Mouse (Mus musculus) E14TG2a.4 (cell line): Measurements from ENCODE around the gene Gm5142.

Source experiments
- CTCF ChIP-seq: conservative IDR thresholded peaks from 2 replicates; pipeline ENCODE4 v1.5.1; 2014; ENCODE audit warnings: low read length
- NANOG ChIP-seq: IDR thresholded peaks from 2 replicates; pipeline ENCODE4 v1.6.1; 2014; ENCODE audit warnings: borderline replicate concordance, low read length, mixed read lengths
- POU5F1 ChIP-seq: IDR thresholded peaks from 2 replicates; pipeline ENCODE4 v1.6.1; 2014; ENCODE audit warnings: low read length, borderline replicate concordance

DNA sequence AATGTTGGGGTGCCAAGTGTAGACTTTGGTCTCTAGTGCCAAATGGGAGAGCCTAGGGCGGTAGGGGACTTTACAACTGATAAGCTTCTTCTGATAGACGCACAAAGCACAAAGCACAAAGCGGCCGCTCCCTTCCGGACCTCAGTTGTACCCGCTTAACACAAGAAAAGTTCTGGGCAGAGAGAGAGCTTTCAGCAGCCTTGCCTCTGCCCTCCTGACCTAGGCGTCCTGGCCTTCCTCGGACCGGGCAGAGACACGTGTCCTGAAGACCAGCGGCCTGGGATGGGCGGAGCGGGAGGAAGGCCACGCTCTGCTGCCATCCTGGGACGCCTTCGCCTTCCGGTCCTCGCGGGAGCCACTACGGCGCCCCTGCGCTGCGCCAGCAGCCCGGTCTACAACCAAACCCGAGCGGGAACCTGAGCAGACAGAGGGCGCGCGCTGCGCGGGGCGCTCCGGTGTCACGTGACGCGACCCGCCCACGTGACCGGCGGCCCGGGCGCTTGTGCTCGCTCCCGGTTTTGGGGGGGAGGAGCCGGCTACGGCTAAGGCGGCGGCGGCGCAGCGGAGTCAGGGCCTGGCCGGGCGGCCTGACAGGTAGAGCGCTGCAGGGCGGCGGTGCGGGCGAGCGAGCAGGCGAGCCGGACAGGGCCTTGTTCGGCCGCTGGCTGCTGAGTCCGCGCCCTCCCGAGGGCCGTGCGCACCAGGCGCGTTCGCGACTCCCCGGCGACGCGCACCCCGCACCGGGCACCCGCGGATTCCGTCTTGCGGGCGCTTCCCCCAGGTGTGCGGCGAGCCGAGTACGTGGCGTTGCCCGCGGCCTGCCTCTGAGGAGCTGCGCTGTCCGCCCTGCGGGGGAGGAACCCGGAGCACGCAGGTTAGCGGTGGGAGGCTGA lies 22.4 kb upstream of the Gm5142 start, which contains the start of gene Rcbtb1:
- no peak for TF ChIP-seq CTCF
- no peak for TF ChIP-seq POU5F1
- TF ChIP-seq NANOG: no peak
